Mouse (Mus musculus) midbrain, postnatal 0 days (tissue): ENCODE measurements around the gene Vapb. TPM values are rescaled to one million over a fixed set of nuclear protein-coding genes. Genes with fewer than 3 reads are reported as not detected.

Experiments used
- ATAC-seq: fragments of 200-750 bp; cut with Nextera tagmentation; 2 replicates; pipeline ENCODE4 v1.8.0; 2017; ENCODE audit warnings: moderate number of reproducible peaks, mild to moderate bottlenecking, moderate TSS enrichment, moderate library complexity; ENCODE audit not compliant: low FRiP score
- DNase-seq: peaks from one replicate; pipeline ENCODE4 v3.0.0-alpha.2; 2015; ENCODE audit warnings: low spot score
- H3K27ac ChIP-seq: fragments of 300-500 bp; sonication (generic); 2 replicates; pipeline ENCODE4 v1.5.1; 2014; ENCODE audit warnings: low read depth, mild to moderate bottlenecking, low read length, mixed read lengths
- H3K27me3 ChIP-seq: fragments of 300-500 bp; sonication (generic); 2 replicates; pipeline ENCODE4 v1.6.1; 2014; ENCODE audit warnings: low read length, control low read depth, mixed read lengths; ENCODE audit not compliant: insufficient read depth
- H3K36me3 ChIP-seq: fragments of 300-500 bp; sonication (generic); 2 replicates; pipeline ENCODE4 v1.6.1; 2014; ENCODE audit warnings: low read length, control low read depth, mixed read lengths; ENCODE audit not compliant: insufficient read depth
- H3K4me1 ChIP-seq: fragments of 300-500 bp; sonication (generic); 2 replicates; pipeline ENCODE4 v1.6.1; 2014; ENCODE audit warnings: mild to moderate bottlenecking, control low read depth, antibody characterized with exemption, low read length, mixed read lengths; ENCODE audit not compliant: insufficient read depth
- H3K4me2 ChIP-seq: fragments of 300-500 bp; sonication (generic); 2 replicates; pipeline ENCODE4 v1.6.1; 2014; ENCODE audit warnings: low read depth, mild to moderate bottlenecking, low read length, mixed read lengths; ENCODE audit not compliant: poor library complexity, severe bottlenecking
- H3K4me3 ChIP-seq: fragments of 300-500 bp; sonication (generic); 2 replicates; pipeline ENCODE4 v1.5.1; 2014; ENCODE audit warnings: low read depth, mild to moderate bottlenecking, low read length, moderate library complexity
- H3K9ac ChIP-seq: fragments of 300-500 bp; sonication (generic); replicated peaks from 2 replicates; pipeline ENCODE4 v1.6.1; 2014; ENCODE audit warnings: mild to moderate bottlenecking, low read length, moderate library complexity, mixed read lengths; ENCODE audit not compliant: poor library complexity, severe bottlenecking
- H3K9me3 ChIP-seq: fragments of 300-500 bp; sonication (generic); 2 replicates; pipeline ENCODE4 v1.6.1; 2016; ENCODE audit warnings: low read length, control low read depth
- CTCF ChIP-seq: IDR thresholded peaks from 2 replicates; pipeline ENCODE4 v1.5.1; 2016; ENCODE audit warnings: antibody characterized with exemption, mild to moderate bottlenecking
- WGBS: fragments of 180-500 bp; shearing (Covaris S2); extraction: QIAGEN DNeasy Blood & Tissue Kit; methylation state at CpG from one replicate; pipeline ENCODE4 v1.1.7; 2014; 5-methylcytosine and 5-hydroxymethylcytosine counted together
- polyA plus RNA-seq: library from polyadenylated mRNA; unstranded; fragments of >200 nt; fragmentation: Nextera tagmentation; extraction: Ambion mirVana; gene quantifications from 2 replicates; pipeline ENCODE4 v1.2.1, GENCODE M21; 2015
- total RNA-seq: library from RNA; depleted of rRNA; stranded (reverse); fragments of >200 nt; gene quantifications from 2 replicates; pipeline ENCODE4 v1.2.3, GENCODE M21; 2014

The Vapb gene
- total and polyA plus RNA-seq, 2 experiments from 2014 or later = 11.5 to 36.3 TPM

- Histone ChIP-seq H3K27me3 (no peaks in the 10 kb centered on the region), H3K9ac (no peak overlapping the region), H3K36me3 (peaks cover 7% of the 10 kb centered on the region; the same call in 1 of the 2 replicates), H3K4me3 (no peak overlapping the region), H3K4me1 (no peaks in the 10 kb centered on the region; the same call in 1 of the 2 replicates), H3K9me3 (no peaks in the 10 kb centered on the region), H3K27ac (no peak overlapping the region), H3K4me2 (no peak overlapping the region)
- ATAC-seq (no peak), DNase-seq (no peak)
- 75% methylated on average over 6 of the region's 6 CpGs for WGBS
- TF ChIP-seq CTCF = no peak
Measured at GRCm38 (mm10) chr2:173760607-173761006, 23.3 kb downstream of the Vapb start.

- no peaks in the 10 kb centered on the region for H3K27me3 ChIP-seq
- H3K36me3 ChIP-seq = peaks cover 7% of the 10 kb centered on the region; the same call in 1 of the 2 replicates
- H3K27ac ChIP-seq = no peak overlapping the region
- no peak overlapping the region for H3K4me2 ChIP-seq
- H3K4me1 ChIP-seq = peaks cover 3% of the 10 kb centered on the region
- H3K4me3 ChIP-seq = no peak overlapping the region
- H3K9me3 ChIP-seq = no peaks in the 10 kb centered on the region
- no peak for ATAC-seq
- 59% methylated on average over 3 of the region's 3 CpGs for WGBS
- DNase-seq = no peak
- no peak for TF ChIP-seq CTCF
- H3K9ac ChIP-seq = no peak overlapping the region
Measured at GRCm38 (mm10) chr2:173764629-173765028, 27.3 kb downstream of the Vapb start.

- Histone ChIP-seq H3K27me3 (no peaks in the 10 kb centered on the region), H3K27ac (no peak overlapping the region), H3K9me3 (no peaks in the 10 kb centered on the region), H3K4me1 (peaks cover 4% of the 10 kb centered on the region), H3K36me3 (peaks cover 7% of the 10 kb centered on the region; the same call in 1 of the 2 replicates), H3K9ac (no peak overlapping the region), H3K4me2 (no peak overlapping the region), H3K4me3 (no peak overlapping the region)
- WGBS = 79% methylated on average over 8 of the region's 8 CpGs
- TF ChIP-seq CTCF = no peak
- DNase-seq (no peak), ATAC-seq (no peak)
Measured at GRCm38 (mm10) chr2:173767959-173768595, 30.8 kb downstream of the Vapb start.

- Histone ChIP-seq H3K4me1 (peaks cover 12% of the 10 kb centered on the region), H3K4me2 (no peak overlapping the region), H3K36me3 (peaks cover 2% of the 10 kb centered on the region; the same call in 1 of the 2 replicates), H3K4me3 (no peak overlapping the region), H3K9me3 (no peaks in the 10 kb centered on the region), H3K27ac (no peak overlapping the region), H3K9ac (no peak overlapping the region), H3K27me3 (no peaks in the 10 kb centered on the region)
- no peak for DNase-seq
- no peak for ATAC-seq
- no peak for TF ChIP-seq CTCF
- 41% methylated on average over 10 of the region's 10 CpGs for WGBS
Measured at GRCm38 (mm10) chr2:173769183-173769582, 31.9 kb downstream of the Vapb start.

- WGBS = 62% methylated on average over 5 of the region's 5 CpGs
- Histone ChIP-seq H3K4me2 (no peak overlapping the region), H3K4me3 (no peak overlapping the region), H3K27me3 (no peaks in the 10 kb centered on the region), H3K27ac (0 out of 2 replicates have a peak overlapping the region, but pooled peaks have one; percentile 6), H3K36me3 (no peaks in the 10 kb centered on the region; the same call in 1 of the 2 replicates), H3K9me3 (no peaks in the 10 kb centered on the region), H3K4me1 (peaks cover 14% of the 10 kb centered on the region), H3K9ac (no peak overlapping the region)
- no peak for ATAC-seq
- no peak for DNase-seq
- TF ChIP-seq CTCF = peak; percentile 38; the same call in 1 of the 2 replicates
Measured at GRCm38 (mm10) chr2:173770620-173771019, 33.3 kb downstream of the Vapb start.

- H3K9me3 ChIP-seq = no peaks in the 10 kb centered on the region
- no peak overlapping the region for H3K27ac ChIP-seq
- peaks cover 14% of the 10 kb centered on the region for H3K4me1 ChIP-seq
- no peaks in the 10 kb centered on the region; the same call in 1 of the 2 replicates for H3K36me3 ChIP-seq
- WGBS = 46% methylated on average over 8 of the region's 8 CpGs
- no peak overlapping the region for H3K9ac ChIP-seq
- DNase-seq = no peak
- no peak overlapping the region for H3K4me3 ChIP-seq
- no peaks in the 10 kb centered on the region for H3K27me3 ChIP-seq
- no peak for ATAC-seq
- no peak for TF ChIP-seq CTCF
- no peak overlapping the region for H3K4me2 ChIP-seq
Measured at GRCm38 (mm10) chr2:173771706-173772105, 34.4 kb downstream of the Vapb start.
